Mouse (Mus musculus) liver, embryonic 18 days (tissue): Measurements from ENCODE around the gene Raf1. TPM values are rescaled to one million over a fixed set of nuclear protein-coding genes. Genes with fewer than 3 reads are reported as not detected.

Source experiments
- polyA plus RNA-seq: library from polyadenylated mRNA; depleted of rRNA; stranded (reverse); fragments of >200 nt; gene quantifications from 2 replicates; pipeline ENCODE4 v1.2.3, GENCODE M21; 2012; rRNA removed

Raf1 gene
- polyA plus RNA-seq = 58.9 and 66.0 TPM in 2 replicates

DNA sequence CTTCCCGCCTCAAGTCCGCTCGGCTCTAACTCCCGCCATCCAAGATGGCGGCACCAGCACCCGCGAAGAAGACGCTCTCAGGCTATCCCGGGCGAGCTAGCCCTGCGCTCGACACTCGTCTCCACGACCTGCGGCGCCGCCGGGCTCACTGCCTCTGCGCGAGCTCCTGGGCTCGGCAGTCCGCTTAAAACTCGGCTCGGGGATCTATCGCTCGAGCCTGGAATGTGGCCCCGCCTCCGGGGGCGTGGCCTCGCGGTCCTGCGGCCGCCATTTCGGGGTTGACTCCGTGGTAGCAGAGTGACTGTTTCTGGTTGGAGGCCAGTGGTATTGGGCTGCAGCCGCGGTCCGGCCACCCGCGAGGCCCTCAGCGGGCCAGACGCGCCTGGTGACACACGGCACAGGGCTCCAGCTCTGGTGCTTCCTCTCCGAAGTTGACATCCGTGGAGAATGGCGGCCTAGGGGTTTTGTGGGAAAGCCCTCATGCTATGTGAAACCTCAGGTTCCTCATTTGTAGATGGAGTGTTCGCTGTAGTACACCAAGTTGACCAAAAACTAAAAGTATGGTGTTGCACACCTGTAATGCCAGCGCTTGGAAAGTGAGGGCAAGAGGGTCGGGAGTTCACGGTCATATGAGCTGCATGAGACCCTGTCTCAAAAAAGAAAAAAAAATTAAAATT, at the start of gene Raf1:
Raf1 (minus strand) TSS at position 184 of the 677 bp plus-strand sequence.

GRCm38 (mm10) chr6:115601715-115602523, 74.5 kb downstream of the Raf1 start, which contains the start of gene Mkrn2:
TSS of gene Mkrn2 (plus strand) at chr6:115601902.

GRCm38 (mm10) chr6:115592458-115592857, 84.0 kb downstream of the Raf1 start, which contains the start of gene Mkrn2os:
TSS of gene Mkrn2os (minus strand) at chr6:115592576.

Other genes with a start within 250 kb of the Raf1 start
- gene Tsen2, start 132.0 kb downstream of the Raf1 start, polyA plus RNA-seq = 4.5 and 4.7 TPM in 2 replicates
- gene Mkrn2os, start 84.1 kb downstream of the Raf1 start, polyA plus RNA-seq = 21.7 and 29.0 TPM in 2 replicates
- 11.6 and 15.1 TPM in 2 replicates for gene Mkrn2, start 74.7 kb downstream of the Raf1 start, polyA plus RNA-seq
- gene Tmem40, start 85.8 kb upstream of the Raf1 start, polyA plus RNA-seq = 23.6 and 25.5 TPM in 2 replicates
- 1.2 and 1.4 TPM in 2 replicates for gene Cand2, start 97.9 kb upstream of the Raf1 start, polyA plus RNA-seq
- gene Rpl32, start 132.1 kb upstream of the Raf1 start, polyA plus RNA-seq = 1,768 and 1,872 TPM in 2 replicates
- 0.12 and 0.13 TPM in 2 replicates for gene Efcab12, start 161.8 kb upstream of the Raf1 start, polyA plus RNA-seq
- gene Mbd4, start 176.7 kb upstream of the Raf1 start, polyA plus RNA-seq = 3.7 and 3.9 TPM in 2 replicates
- 2.0 TPM in 2 replicates for gene Ift122, start 176.8 kb upstream of the Raf1 start, polyA plus RNA-seq